Comparison of ENCODE assay signal across 32 mouse cellular contexts in the genomic region with DNA sequence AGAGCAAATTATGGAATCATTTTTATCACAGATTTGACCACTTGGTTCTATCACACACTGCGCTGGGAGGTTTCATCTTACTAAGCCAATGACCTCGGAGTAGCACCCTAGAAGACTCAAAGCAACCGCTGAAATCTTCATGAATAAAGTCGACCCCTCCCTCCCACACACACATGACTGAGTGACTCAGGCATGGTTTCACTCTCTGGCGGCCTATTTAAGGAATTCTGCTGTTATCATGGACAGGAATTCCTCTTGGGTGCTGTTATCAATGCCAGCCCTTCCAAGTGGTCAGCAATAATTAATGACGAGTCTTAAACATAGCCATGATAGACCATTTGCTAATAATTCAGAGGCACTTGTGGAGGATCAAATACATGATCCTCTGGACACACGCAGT. TPM values are rescaled to one million over a fixed set of nuclear protein-coding genes. Genes with fewer than 3 reads are reported as not detected.
DNase-seq lines count a peak whose midpoint lies in the region; ATAC-seq and TF ChIP-seq lines count a peak whose summit lies in the region.
"Had no signal": no experiment of that assay in that cellular context is flagged by ENCODE, and none has a peak within 500 bp of the region (broad histone marks: within the 10 kb centered on the region; RNA-seq: fewer than 3 reads in every experiment).

No protein-coding gene starts in this region.

- H3ac ChIP-seq in myocyte (ENCODE audit: control insufficient read depth, insufficient read length), result no peak overlapping the region

- H3K27me3 ChIP-seq in heart, embryonic 11.5 days (ENCODE audit: control insufficient read depth, insufficient read depth, low read length), result peaks cover 9% of the 10 kb centered on the region; the same call in 1 of the 2 replicates
- no peaks in the 10 kb centered on the region for H3K27me3 ChIP-seq in kidney, postnatal 0 days (ENCODE audit: insufficient read depth, low read length)
- no peaks in the 10 kb centered on the region for H3K27me3 ChIP-seq in kidney, embryonic 15.5 days
- peaks cover 7% of the 10 kb centered on the region for H3K27me3 ChIP-seq in megakaryocyte, embryonic 14.5 days (replicated peaks)
- H3K27me3 ChIP-seq in myocyte (ENCODE audit: control insufficient read depth, insufficient read depth, insufficient read length), result no peaks in the 10 kb centered on the region
- H3K27me3 ChIP-seq: midbrain, embryonic 13.5 days had no signal

- H3K36me3 ChIP-seq in heart, embryonic 11.5 days (ENCODE audit: control insufficient read depth, insufficient read depth, low read length), result no peaks in the 10 kb centered on the region
- H3K36me3 ChIP-seq in kidney, postnatal 0 days (ENCODE audit: insufficient read depth, low read length), result no peaks in the 10 kb centered on the region
- H3K36me3 ChIP-seq in kidney, embryonic 15.5 days, result no peaks in the 10 kb centered on the region
- H3K36me3 ChIP-seq in megakaryocyte, embryonic 14.5 days (replicated peaks; ENCODE audit: low read length), result no peaks in the 10 kb centered on the region
- H3K36me3 ChIP-seq in myocyte (ENCODE audit: control insufficient read depth, insufficient read depth), result no peaks in the 10 kb centered on the region
- H3K36me3 ChIP-seq: forebrain, embryonic 10.5 days; hindbrain, embryonic 13.5 days; limb, embryonic 10.5 days; midbrain, embryonic 13.5 days had no signal

- no peak overlapping the region for H3K27ac ChIP-seq in heart, embryonic 11.5 days (ENCODE audit: low read depth, low read length)
- H3K27ac ChIP-seq in kidney, postnatal 0 days, result no peak overlapping the region
- no peak overlapping the region for H3K27ac ChIP-seq in kidney, embryonic 15.5 days
- H3K27ac ChIP-seq: forebrain, embryonic 10.5 days; hindbrain, embryonic 13.5 days; limb, embryonic 10.5 days; midbrain, embryonic 13.5 days had no signal

- TF ChIP-seq POLR2A in myocyte (IDR thresholded peaks at IDR 0.05; ENCODE audit: insufficient read length, low read depth), result no peak

- no peak for ATAC-seq in heart, embryonic 11.5 days (replicated peaks; ENCODE audit: insufficient number of reproducible peaks, low FRiP score, low TSS enrichment)
- no peak for ATAC-seq in kidney, postnatal 0 days (replicated peaks; ENCODE audit: low FRiP score, low read depth)
- ATAC-seq in kidney, embryonic 15.5 days (replicated peaks; ENCODE audit: low FRiP score), result no peak
- no peak for ATAC-seq in megakaryocyte, adult 5-6 weeks (ENCODE audit: poor library complexity, severe bottlenecking)
- ATAC-seq: forebrain, postnatal 0 days; midbrain, embryonic 13.5 days had no signal

- DNase-seq in heart, postnatal 25 days (ENCODE audit: low spot score), result no peak
- DNase-seq in kidney, postnatal 0 days (ENCODE audit: low spot score), result peak; percentile 20
- no peak for DNase-seq in T-cell, adult 2 months (ENCODE audit: low spot score)
- DNase-seq: cerebellum, adult 11 months; cerebellum, adult 9-11 months; forebrain, postnatal 0 days; gastrocnemius, postnatal 14 days; kidney, adult 11 months; kidney, postnatal 10 days; right cerebral cortex, postnatal 25 days; spleen, adult 18-20 months had no signal

- peaks cover 35% of the 10 kb centered on the region for H3K4me1 ChIP-seq in heart, embryonic 11.5 days (ENCODE audit: control insufficient read depth, insufficient read depth, low read length)
- H3K4me1 ChIP-seq in kidney, postnatal 0 days (replicated peaks; ENCODE audit: insufficient read depth, low read length), result no peaks in the 10 kb centered on the region
- 0 out of 2 replicates have a peak, but pooled peaks cover 3% of the 10 kb centered on the region for H3K4me1 ChIP-seq in kidney, embryonic 15.5 days
- H3K4me1 ChIP-seq in megakaryocyte, embryonic 14.5 days, result peaks cover 60% of the 10 kb centered on the region
- H3K4me1 ChIP-seq: limb, embryonic 10.5 days had no signal

- no peaks in the 10 kb centered on the region for H3K9me3 ChIP-seq in heart, embryonic 11.5 days (replicated peaks; ENCODE audit: control insufficient read depth, low read length)
- H3K9me3 ChIP-seq in kidney, postnatal 0 days (replicated peaks; ENCODE audit: low read length), result no peaks in the 10 kb centered on the region
- no peaks in the 10 kb centered on the region for H3K9me3 ChIP-seq in kidney, embryonic 15.5 days (replicated peaks)
- H3K9me3 ChIP-seq in megakaryocyte, embryonic 14.5 days, result peaks cover 3% of the 10 kb centered on the region; the same call in 1 of the 2 replicates
- H3K9me3 ChIP-seq: forebrain, embryonic 10.5 days; hindbrain, embryonic 13.5 days; limb, embryonic 10.5 days; midbrain, embryonic 13.5 days had no signal

- intact Hi-C loops in heart, postnatal 25 days (cut with DNase I), result no loop called here

- 27% methylated on average over 7 of the region's 7 CpGs for WGBS in heart, embryonic 11.5 days (ENCODE audit: insufficient replicate concordance)
- 56% methylated on average over 7 of the region's 7 CpGs for WGBS in kidney, postnatal 0 days
- WGBS in kidney, embryonic 15.5 days, result 67% methylated on average over 7 of the region's 7 CpGs

- H3K4me2 ChIP-seq in heart, embryonic 11.5 days, result peak overlapping the region; percentile 32; the same call in 1 of the 2 replicates
- H3K4me2 ChIP-seq in kidney, postnatal 0 days (ENCODE audit: low read length), result no peak overlapping the region
- H3K4me2 ChIP-seq in kidney, embryonic 15.5 days, result no peak overlapping the region
- peak overlapping the region; percentile 54 for H3K4me2 ChIP-seq in myocyte (ENCODE audit: low read depth)
- H3K4me2 ChIP-seq: hindbrain, embryonic 13.5 days; midbrain, embryonic 13.5 days had no signal

- H3K4me3 ChIP-seq in heart, embryonic 11.5 days (ENCODE audit: low read depth, low read length), result no peak overlapping the region
- no peak overlapping the region for H3K4me3 ChIP-seq in kidney, postnatal 0 days (replicated peaks; ENCODE audit: low read depth, low read length)
- H3K4me3 ChIP-seq in kidney, embryonic 15.5 days (replicated peaks), result no peak overlapping the region
- H3K4me3 ChIP-seq in megakaryocyte, embryonic 14.5 days (replicated peaks), result peak overlapping the region; percentile 56
- H3K4me3 ChIP-seq in myocyte, result no peak overlapping the region
- H3K4me3 ChIP-seq: forebrain, embryonic 10.5 days; hindbrain, embryonic 13.5 days; limb, embryonic 10.5 days; midbrain, embryonic 13.5 days had no signal

- no peak for TF ChIP-seq CTCF in kidney, postnatal 0 days (IDR thresholded peaks at IDR 0.05; ENCODE audit: low read depth)

- H3K79me2 ChIP-seq in myocyte (ENCODE audit: control insufficient read depth, insufficient read depth), result no peaks in the 10 kb centered on the region

- H3K9ac ChIP-seq in heart, embryonic 11.5 days (ENCODE audit: low read depth, low read length), result no peak overlapping the region
- no peak overlapping the region for H3K9ac ChIP-seq in kidney, postnatal 0 days (ENCODE audit: low read depth, low read length)
- no peak overlapping the region for H3K9ac ChIP-seq in kidney, embryonic 15.5 days
- H3K9ac ChIP-seq: forebrain, postnatal 0 days; hindbrain, embryonic 13.5 days; midbrain, embryonic 13.5 days had no signal

TF ChIP-seq in myocyte, 11 proteins besides CTCF, POLR2A, EP300 and RAD21:
- TF ChIP-seq SRF (IDR thresholded peaks at IDR 0.05; ENCODE audit: control insufficient read depth, insufficient read length, low read depth), result no peak
- TF ChIP-seq REST (IDR thresholded peaks at IDR 0.05; ENCODE audit: insufficient read depth, insufficient read length), result no peak
- TF ChIP-seq USF1 (IDR thresholded peaks at IDR 0.05; ENCODE audit: low read depth), result no peak
- no peak for TF ChIP-seq CEBPB (IDR thresholded peaks at IDR 0.05; ENCODE audit: insufficient read depth, poor library complexity, severe bottlenecking)
- no peak for TF ChIP-seq E2F4 (IDR thresholded peaks at IDR 0.05; ENCODE audit: insufficient read depth)
- TF ChIP-seq MYOD1 (IDR thresholded peaks at IDR 0.05; ENCODE audit: control insufficient read depth in 1 of 3, insufficient read length in 2 of 3, low read depth in 2 of 3), result no peak

RNA-seq across cellular contexts. Expression of a gene that starts 6.5 kb away (rescaled TPM):
- 8.0 and 8.2 TPM in 2 replicates for polyA plus RNA-seq in heart, embryonic 11.5 days (2014; fragmentation: Nextera tagmentation; extraction: Ambion mirVana)
- 10 to 100 TPM; 55.6 to 58.8 TPM for total RNA-seq in heart, postnatal 25 days (2021)
- not detected in 2 replicates for polyA plus RNA-seq in kidney, postnatal 0 days (2015; fragmentation: Nextera tagmentation; extraction: Ambion mirVana)
- not detected in 2 replicates for polyA plus RNA-seq in kidney, embryonic 15.5 days (2015; fragmentation: Nextera tagmentation; extraction: Ambion mirVana)
- polyA plus RNA-seq in megakaryocyte, embryonic 14.5 days (2012; ENCODE audit: insufficient read depth, low replicate concordance), result not detected in 2 replicates
- not detected in 2 replicates for total RNA-seq in megakaryocyte, adult 5-6 weeks (2015)
- total RNA-seq in megakaryocyte, adult 5-6 weeks (2017), result not detected in 2 replicates
- not detected for polyA plus RNA-seq in myocyte (2012; fragmentation: generic; extraction: Trizol)
- total RNA-seq: common myeloid progenitor, adult 5-6 weeks; forebrain, postnatal 0 days; gastrocnemius, postnatal 14 days; layer of hippocampus, adult 18-20 months; megakaryocyte progenitor cell, adult 5-6 weeks; monocyte, adult 5-6 weeks had no signal
- polyA plus RNA-seq: embryonic facial prominence, embryonic 11.5 days; forebrain, embryonic 10.5 days; forebrain, postnatal 0 days; hindbrain, embryonic 13.5 days; limb, embryonic 10.5 days; midbrain, embryonic 13.5 days; neural tube, embryonic 11.5 days; testis, adult 2 months had no signal

RNA-seq across cellular contexts. Expression of a gene that starts 33.6 kb away (rescaled TPM):
- 1.3 and 2.1 TPM in 2 replicates for polyA plus RNA-seq in heart, embryonic 11.5 days (2014; fragmentation: Nextera tagmentation; extraction: Ambion mirVana)
- total RNA-seq in heart, postnatal 25 days (2021), result 1 to 10 TPM; 1.1 to 1.5 TPM
- 0.70 and 1.0 TPM in 2 replicates for polyA plus RNA-seq in kidney, postnatal 0 days (2015; fragmentation: Nextera tagmentation; extraction: Ambion mirVana)
- polyA plus RNA-seq in kidney, embryonic 15.5 days (2015; fragmentation: Nextera tagmentation; extraction: Ambion mirVana), result 0.43 and 0.72 TPM in 2 replicates
- polyA plus RNA-seq in megakaryocyte, embryonic 14.5 days (2012; ENCODE audit: insufficient read depth, low replicate concordance), result not detected in 2 replicates
- total RNA-seq in megakaryocyte, adult 5-6 weeks (2015), result not detected in 2 replicates
- total RNA-seq in megakaryocyte, adult 5-6 weeks (2017), result not detected in 2 replicates
- polyA plus RNA-seq in myocyte (2012; fragmentation: generic; extraction: Trizol), result not detected
- total RNA-seq: common myeloid progenitor, adult 5-6 weeks; forebrain, postnatal 0 days; liver, adult 2 months; megakaryocyte progenitor cell, adult 5-6 weeks; monocyte, adult 5-6 weeks had no signal
- polyA plus RNA-seq: forebrain, embryonic 10.5 days; limb, embryonic 10.5 days; liver, adult 2 months; liver, embryonic 16.5 days; neural tube, embryonic 11.5 days had no signal

RNA-seq across cellular contexts. Expression of a gene that starts 49.1 kb away (rescaled TPM):
- polyA plus RNA-seq in heart, embryonic 11.5 days (2014; fragmentation: Nextera tagmentation; extraction: Ambion mirVana), result not detected in 2 replicates
- total RNA-seq in heart, postnatal 25 days (2021), result not detected
- polyA plus RNA-seq in kidney, postnatal 0 days (2015; fragmentation: Nextera tagmentation; extraction: Ambion mirVana), result not detected in 2 replicates
- polyA plus RNA-seq in kidney, embryonic 15.5 days (2015; fragmentation: Nextera tagmentation; extraction: Ambion mirVana), result not detected in 2 replicates
- not detected in 2 replicates for polyA plus RNA-seq in megakaryocyte, embryonic 14.5 days (2012; ENCODE audit: insufficient read depth, low replicate concordance)
- not detected in 2 replicates for total RNA-seq in megakaryocyte, adult 5-6 weeks (2015)
- total RNA-seq in megakaryocyte, adult 5-6 weeks (2017), result not detected in 2 replicates
- polyA plus RNA-seq in myocyte (2012; fragmentation: generic; extraction: Trizol), result not detected
- total RNA-seq: adrenal gland, postnatal 4 days; common myeloid progenitor, adult 5-6 weeks; forebrain, postnatal 0 days; gastrocnemius, postnatal 14 days; heart, adult 18-20 months; layer of hippocampus, adult 18-20 months; layer of hippocampus, postnatal 25 days; liver, adult 2 months; megakaryocyte progenitor cell, adult 5-6 weeks; monocyte, adult 5-6 weeks had no signal
- polyA plus RNA-seq: embryonic facial prominence, embryonic 11.5 days; forebrain, embryonic 10.5 days; forebrain, postnatal 0 days; hindbrain, embryonic 13.5 days; limb, embryonic 10.5 days; liver, adult 2 months; liver, embryonic 16.5 days; midbrain, embryonic 13.5 days; neural tube, embryonic 11.5 days had no signal

Comparison
In these comparisons a context has a peak if more than half of its experiments do, and no peak if none do; other contexts are left out.
1. H3K4me2 ChIP-seq: peak in heart, embryonic 11.5 days (single experiment) and myocyte (single experiment); none in kidney, postnatal 0 days (single experiment) and kidney, embryonic 15.5 days (single experiment).